Mouse (Mus musculus) intestine, postnatal 0 days (tissue): Measurements from ENCODE around the gene Smyd1. TPM values are rescaled to one million over a fixed set of nuclear protein-coding genes. Genes with fewer than 3 reads are reported as not detected.

Source experiments
- ATAC-seq: fragments of 200-750 bp; cut with Nextera tagmentation; 2 replicates; pipeline ENCODE4 v1.8.0; 2017; ENCODE audit warnings: mild to moderate bottlenecking, moderate TSS enrichment, moderate library complexity
- H3K27ac ChIP-seq: fragments of 300-500 bp; sonication (generic); 2 replicates; pipeline ENCODE4 v1.5.1; 2014; ENCODE audit warnings: mild to moderate bottlenecking, low read depth, low read length, moderate library complexity
- H3K27me3 ChIP-seq: fragments of 300-500 bp; sonication (generic); replicated peaks from 2 replicates; pipeline ENCODE4 v1.6.1; 2014; ENCODE audit warnings: low read length, mixed read lengths; ENCODE audit not compliant: control insufficient read depth, insufficient read depth
- H3K36me3 ChIP-seq: fragments of 300-500 bp; sonication (generic); 2 replicates; pipeline ENCODE4 v1.6.1; 2014; ENCODE audit warnings: mild to moderate bottlenecking, moderate library complexity; ENCODE audit not compliant: control insufficient read depth, insufficient read depth
- H3K4me1 ChIP-seq: fragments of 300-500 bp; sonication (generic); replicated peaks from 2 replicates; pipeline ENCODE4 v1.6.1; 2014; ENCODE audit warnings: antibody characterized with exemption, low read length, mixed read lengths; ENCODE audit not compliant: control insufficient read depth, insufficient read depth
- H3K4me2 ChIP-seq: fragments of 300-500 bp; sonication (generic); replicated peaks from 2 replicates; pipeline ENCODE4 v1.6.1; 2014; ENCODE audit warnings: low read depth, mild to moderate bottlenecking, moderate library complexity
- H3K4me3 ChIP-seq: fragments of 300-500 bp; sonication (generic); 2 replicates; pipeline ENCODE4 v1.5.1; 2014; ENCODE audit warnings: low read depth, low read length
- H3K9ac ChIP-seq: fragments of 300-500 bp; sonication (generic); 2 replicates; pipeline ENCODE4 v1.6.1; 2014; ENCODE audit warnings: mild to moderate bottlenecking, low read depth, low read length
- H3K9me3 ChIP-seq: fragments of 300-500 bp; sonication (generic); 2 replicates; pipeline ENCODE4 v1.6.1; 2016; ENCODE audit warnings: mixed run types; ENCODE audit not compliant: control insufficient read depth
- CTCF ChIP-seq: sonication (generic); IDR thresholded peaks from 2 replicates; pipeline ENCODE4 v1.5.1; 2016; ENCODE audit warnings: low read depth, mild to moderate bottlenecking, control low read depth, antibody characterized with exemption, moderate library complexity
- WGBS: fragments of 180-500 bp; shearing (Covaris S2); extraction: QIAGEN DNeasy Blood & Tissue Kit; methylation state at CpG from one replicate; pipeline ENCODE4 v1.1.7; 2014; 5-methylcytosine and 5-hydroxymethylcytosine counted together
- polyA plus RNA-seq: library from polyadenylated mRNA; unstranded; fragments of >200 nt; fragmentation: Nextera tagmentation; extraction: Ambion mirVana; gene quantifications from 2 replicates; pipeline ENCODE4 v1.2.1, GENCODE M21; 2015

The Smyd1 gene
- polyA plus RNA-seq, 1 experiment from 2014 or later = 0.13 TPM

GRCm38 (mm10) chr6:71212471-71212870 is 109.6 kb downstream of the Smyd1 start:
- 95% methylated on average over 3 of the region's 3 CpGs for WGBS
- H3K4me2 ChIP-seq = no peak overlapping the region

DNA sequence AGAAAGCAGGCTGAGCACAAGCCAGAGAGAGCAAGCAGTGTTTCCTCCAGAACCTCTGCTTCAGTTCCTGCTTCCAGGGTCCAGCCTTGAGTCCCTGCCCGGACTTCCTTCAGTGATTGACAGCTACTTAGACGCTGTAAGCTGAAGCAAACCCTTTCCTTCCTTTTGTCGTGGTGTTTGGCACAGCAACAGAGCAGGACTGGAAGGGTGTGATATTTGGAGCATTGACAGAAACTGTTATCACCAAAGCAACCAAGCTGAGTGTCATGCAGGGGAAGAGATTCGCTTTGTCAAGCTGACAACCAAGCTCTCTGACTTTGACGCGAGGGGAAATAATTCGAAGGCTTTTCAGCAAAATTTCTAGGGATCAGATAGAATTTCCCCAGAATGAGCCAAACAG is 110.1 kb downstream of the Smyd1 start:
- no peaks in the 10 kb centered on the region for H3K36me3 ChIP-seq
- no peak overlapping the region for H3K9ac ChIP-seq
- no peak for ATAC-seq
- H3K27me3 ChIP-seq = no peaks in the 10 kb centered on the region
- H3K27ac ChIP-seq = no peak overlapping the region
- no peak overlapping the region for H3K4me2 ChIP-seq
- WGBS = 74% methylated on average over 7 of the region's 7 CpGs
- no peak overlapping the region for H3K4me3 ChIP-seq
- no peaks in the 10 kb centered on the region for H3K9me3 ChIP-seq
- H3K4me1 ChIP-seq = no peaks in the 10 kb centered on the region
- TF ChIP-seq CTCF = no peak

More at GRCm38 (mm10) chr6:71212471-71212870, 109.6 kb downstream of the Smyd1 start:
- Histone ChIP-seq H3K9me3 (no peaks in the 10 kb centered on the region), H3K27me3 (no peaks in the 10 kb centered on the region), H3K36me3 (no peaks in the 10 kb centered on the region), H3K9ac (no peak overlapping the region), H3K4me1 (no peaks in the 10 kb centered on the region), H3K4me3 (no peak overlapping the region), H3K27ac (no peak overlapping the region)
- TF ChIP-seq CTCF = no peak
- ATAC-seq = no peak

- Histone ChIP-seq H3K4me2 (no peak overlapping the region), H3K4me1 (no peaks in the 10 kb centered on the region), H3K9me3 (no peaks in the 10 kb centered on the region), H3K27me3 (no peaks in the 10 kb centered on the region), H3K9ac (no peak overlapping the region), H3K4me3 (no peak overlapping the region), H3K27ac (no peak overlapping the region), H3K36me3 (no peaks in the 10 kb centered on the region)
- ATAC-seq = no peak
- TF ChIP-seq CTCF = no peak
- 75% methylated on average over 2 of the region's 2 CpGs for WGBS
Measured at GRCm38 (mm10) chr6:71208691-71209090, 113.3 kb downstream of the Smyd1 start.

GRCm38 (mm10) chr6:71204166-71204565 is 117.9 kb downstream of the Smyd1 start:
- peak overlapping the region; percentile 28; the same call in 1 of the 2 replicates for H3K27ac ChIP-seq
- WGBS = 74% methylated on average over 8 of the region's 8 CpGs
- H3K36me3 ChIP-seq = no peaks in the 10 kb centered on the region
- ATAC-seq = 0 out of 2 replicates have a peak, but pooled peaks have one; percentile 10
- no peaks in the 10 kb centered on the region for H3K27me3 ChIP-seq
- no peak overlapping the region for H3K4me2 ChIP-seq
- H3K9me3 ChIP-seq = no peaks in the 10 kb centered on the region
- H3K9ac ChIP-seq = no peak overlapping the region
- no peak for TF ChIP-seq CTCF
- H3K4me3 ChIP-seq = no peak overlapping the region
- no peaks in the 10 kb centered on the region for H3K4me1 ChIP-seq

GRCm38 (mm10) chr6:71203674-71204073 is 118.4 kb downstream of the Smyd1 start:
- no peak overlapping the region for H3K9ac ChIP-seq
- H3K27ac ChIP-seq = peak overlapping the region; percentile 28; the same call in 1 of the 2 replicates
- H3K9me3 ChIP-seq = no peaks in the 10 kb centered on the region
- no peaks in the 10 kb centered on the region for H3K27me3 ChIP-seq
- TF ChIP-seq CTCF = no peak
- peak; percentile 51 for ATAC-seq
- no peak overlapping the region for H3K4me3 ChIP-seq
- H3K36me3 ChIP-seq = no peaks in the 10 kb centered on the region
- WGBS = 66% methylated on average over 5 of the region's 5 CpGs
- no peaks in the 10 kb centered on the region for H3K4me1 ChIP-seq
- H3K4me2 ChIP-seq = no peak overlapping the region

GRCm38 (mm10) chr6:71201925-71202324 is 120.1 kb downstream of the Smyd1 start:
- no peaks in the 10 kb centered on the region for H3K4me1 ChIP-seq
- peak overlapping the region; percentile 42 for H3K27ac ChIP-seq
- H3K4me3 ChIP-seq = peak overlapping the region; percentile 33
- 0 out of 2 replicates have a peak overlapping the region, but pooled peaks have one; percentile 17 for H3K9ac ChIP-seq
- no peaks in the 10 kb centered on the region for H3K27me3 ChIP-seq
- peak overlapping the region; percentile 58 for H3K4me2 ChIP-seq
- no peak for ATAC-seq
- no peaks in the 10 kb centered on the region for H3K36me3 ChIP-seq
- H3K9me3 ChIP-seq = no peaks in the 10 kb centered on the region
- WGBS = 27% methylated on average over 5 of the region's 5 CpGs
- no peak for TF ChIP-seq CTCF

- H3K27me3 ChIP-seq = no peaks in the 10 kb centered on the region
Measured at GRCm38 (mm10) chr6:71199612-71200011, 122.4 kb downstream of the Smyd1 start, which contains the start of gene Fabp1. Gene Fabp1 (plus strand): TSS chr6:71199827.

More at GRCm38 (mm10) chr6:71199612-71200011, 122.4 kb downstream of the Smyd1 start, which contains the start of gene Fabp1:
- Histone ChIP-seq H3K36me3 (no peaks in the 10 kb centered on the region), H3K9me3 (no peaks in the 10 kb centered on the region), H3K4me2 (peak within 1 kb of the TSS; percentile 58), H3K4me3 (peak within 1 kb of the TSS; percentile 33), H3K9ac (peak within 1 kb of the TSS; percentile 37; the same call in 1 of the 2 replicates), H3K27ac (peak within 1 kb of the TSS; percentile 74), H3K4me1 (no peaks in the 10 kb centered on the region)
- WGBS = 38% methylated on average over 4 of the region's 4 CpGs
- peak; percentile 63 for ATAC-seq
- no peak for TF ChIP-seq CTCF
